Mouse (Mus musculus): ENCODE data around the gene Gm884. TPM values are rescaled to one million over a fixed set of nuclear protein-coding genes. Genes with fewer than 3 reads are reported as not detected.

Gene Gm884
- not detected in 2 replicates for polyA plus RNA-seq (2015; fragmentation: Nextera tagmentation; extraction: Ambion mirVana)

DNA sequence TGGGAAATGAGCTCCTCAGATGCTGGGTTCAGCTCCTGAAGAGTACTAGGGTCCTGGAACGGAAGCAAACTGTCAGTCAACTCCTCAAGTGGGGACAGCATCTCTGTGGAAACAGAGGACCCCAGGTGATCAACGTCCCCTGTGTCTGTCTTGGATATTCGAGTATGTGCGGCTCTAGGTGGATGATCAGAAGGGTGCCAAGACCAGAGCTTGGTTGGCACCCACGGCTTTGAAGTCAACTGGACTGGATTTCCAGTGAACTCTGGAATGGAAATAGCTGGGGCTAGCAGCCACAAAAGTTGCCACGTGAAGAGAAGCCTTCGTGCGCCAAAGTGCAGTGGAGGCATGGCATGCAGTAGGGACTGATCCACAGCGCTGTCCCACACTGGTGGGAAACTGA, at the start of gene Gm884:
Gene Gm884 (minus strand): TSS at position 101 of the 400 bp plus-strand sequence.
- H3K36me3 ChIP-seq, result no peaks in the 10 kb centered on the region
- ATAC-seq (ENCODE audit: insufficient number of reproducible peaks, insufficient read depth, low FRiP score, low TSS enrichment, low read depth), result no peak
- WGBS, result 86% methylated on average over 9 of the region's 9 CpGs

DNA sequence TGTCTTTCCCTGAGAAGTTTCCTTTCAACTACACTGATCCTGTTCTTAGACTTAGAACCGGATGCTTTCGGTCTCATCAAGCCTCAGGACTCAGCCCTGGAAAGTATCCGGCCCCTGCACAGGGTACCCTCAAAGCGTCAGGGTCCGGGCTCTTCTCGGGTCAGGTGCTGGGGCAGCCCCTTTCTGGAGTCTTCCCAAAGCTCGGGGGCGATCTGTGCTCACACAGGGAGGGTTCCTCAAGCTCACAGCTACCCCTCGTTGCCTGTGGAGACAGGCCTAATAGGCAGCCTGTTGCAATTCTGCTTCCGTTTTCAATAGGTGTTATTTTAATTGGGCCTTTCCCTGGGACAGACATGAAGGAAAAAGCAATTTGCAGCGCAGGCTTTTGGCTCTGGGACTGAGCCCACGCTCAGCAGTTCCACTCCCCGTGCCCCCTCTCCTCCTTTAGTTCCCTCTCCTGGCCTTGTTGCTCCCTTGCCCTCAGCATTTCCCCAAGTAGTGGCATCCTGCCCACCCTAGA, 46.0 kb upstream of the Gm884 start:
- peaks cover 18% of the 10 kb centered on the region for H3K4me1 ChIP-seq
- peaks cover 35% of the 10 kb centered on the region for H3K27me3 ChIP-seq
- no peaks in the 10 kb centered on the region for H3K9me3 ChIP-seq
- no peaks in the 10 kb centered on the region for H3K36me3 ChIP-seq
- no peak overlapping the region for H3K27ac ChIP-seq
- no peak overlapping the region for H3K9ac ChIP-seq
- H3K4me2 ChIP-seq, result no peak overlapping the region
- WGBS, result 46% methylated on average over 13 of the region's 13 CpGs
- H3K4me3 ChIP-seq, result no peak overlapping the region
- no peak for ATAC-seq (ENCODE audit: insufficient number of reproducible peaks, insufficient read depth, low FRiP score, low TSS enrichment, low read depth)

More for the DNA sequence above, at the start of gene Gm884:
- no peak within 1 kb of the TSS for H3K4me2 ChIP-seq
- no peak within 1 kb of the TSS for H3K9ac ChIP-seq
- no peaks in the 10 kb centered on the region for H3K4me1 ChIP-seq
- H3K9me3 ChIP-seq, result no peaks in the 10 kb centered on the region
- no peak within 1 kb of the TSS for H3K27ac ChIP-seq
- no peaks in the 10 kb centered on the region for H3K27me3 ChIP-seq
- H3K4me3 ChIP-seq, result no peak within 1 kb of the TSS

DNA sequence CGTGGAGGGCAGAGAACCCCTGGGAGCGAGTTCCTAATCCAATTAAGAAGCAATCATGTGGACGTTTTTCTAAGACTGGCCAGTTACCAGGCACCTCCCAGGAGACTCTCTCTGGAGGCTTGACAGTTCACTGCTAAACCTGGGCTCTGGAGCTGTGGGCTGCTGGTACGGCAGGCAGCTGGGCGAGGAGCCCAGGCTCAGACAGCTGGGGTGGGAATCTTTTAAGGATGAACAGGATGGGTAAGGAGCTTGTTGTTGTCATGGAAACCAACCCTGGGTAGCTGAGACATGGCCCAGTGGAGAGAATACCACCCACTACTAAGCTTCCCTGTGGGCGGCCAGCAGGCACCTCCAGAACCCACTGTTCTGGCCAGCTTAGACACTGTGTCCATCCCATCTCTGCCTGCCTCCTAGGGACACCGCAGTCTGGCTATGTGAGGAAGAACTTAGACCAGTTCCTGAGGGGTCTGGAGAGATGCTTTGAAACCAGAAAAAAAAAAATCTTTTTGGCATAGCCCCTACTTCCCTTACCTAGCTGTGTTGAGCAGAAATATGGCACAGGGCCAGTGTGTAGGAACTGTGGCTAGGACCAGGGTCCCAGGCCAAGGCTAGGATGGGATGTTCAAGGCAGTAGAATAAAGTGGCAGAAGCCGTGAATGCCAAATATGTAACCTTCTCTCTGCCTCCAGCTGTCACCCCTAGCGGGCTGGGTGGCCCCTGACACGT, 45.4 kb upstream of the Gm884 start:
- ATAC-seq (ENCODE audit: insufficient number of reproducible peaks, insufficient read depth, low FRiP score, low TSS enrichment, low read depth), result no peak
- WGBS, result 25% methylated on average over 10 of the region's 10 CpGs
- H3K4me2 ChIP-seq, result no peak overlapping the region
- H3K27ac ChIP-seq, result no peak overlapping the region
- H3K36me3 ChIP-seq, result no peaks in the 10 kb centered on the region
- H3K9me3 ChIP-seq, result no peaks in the 10 kb centered on the region
- H3K4me1 ChIP-seq, result peaks cover 18% of the 10 kb centered on the region
- peaks cover 36% of the 10 kb centered on the region for H3K27me3 ChIP-seq
- no peak overlapping the region for H3K9ac ChIP-seq
- no peak overlapping the region for H3K4me3 ChIP-seq

DNA sequence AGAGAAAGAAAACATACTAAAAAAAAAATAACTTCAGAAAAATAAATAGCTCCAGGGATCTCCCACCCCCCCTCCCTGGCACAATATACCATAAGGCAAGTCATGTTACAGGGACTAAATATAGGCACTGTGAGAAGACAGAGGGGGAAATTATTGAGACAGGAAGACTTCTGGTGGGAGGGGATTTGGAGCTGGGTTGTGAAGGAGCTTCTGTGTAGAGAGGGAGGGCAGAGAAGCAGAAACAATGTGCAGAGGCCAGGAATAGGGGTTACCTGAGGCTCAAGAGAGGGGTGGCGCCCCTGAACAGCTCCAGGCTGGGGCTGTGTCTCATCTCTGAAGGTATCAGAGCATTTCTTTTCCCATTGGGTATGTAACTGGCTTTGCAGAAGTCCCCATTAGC, 44.8 kb upstream of the Gm884 start:
- H3K27me3 ChIP-seq, result peaks cover 36% of the 10 kb centered on the region
- H3K4me2 ChIP-seq, result no peak overlapping the region
- H3K27ac ChIP-seq, result no peak overlapping the region
- WGBS, result 50% methylated on average over 1 of the region's 1 CpGs
- H3K9me3 ChIP-seq, result no peaks in the 10 kb centered on the region
- peaks cover 18% of the 10 kb centered on the region for H3K4me1 ChIP-seq
- no peak overlapping the region for H3K9ac ChIP-seq
- H3K4me3 ChIP-seq, result no peak overlapping the region
- no peak for ATAC-seq (ENCODE audit: insufficient number of reproducible peaks, insufficient read depth, low FRiP score, low TSS enrichment, low read depth)
- no peaks in the 10 kb centered on the region for H3K36me3 ChIP-seq

DNA sequence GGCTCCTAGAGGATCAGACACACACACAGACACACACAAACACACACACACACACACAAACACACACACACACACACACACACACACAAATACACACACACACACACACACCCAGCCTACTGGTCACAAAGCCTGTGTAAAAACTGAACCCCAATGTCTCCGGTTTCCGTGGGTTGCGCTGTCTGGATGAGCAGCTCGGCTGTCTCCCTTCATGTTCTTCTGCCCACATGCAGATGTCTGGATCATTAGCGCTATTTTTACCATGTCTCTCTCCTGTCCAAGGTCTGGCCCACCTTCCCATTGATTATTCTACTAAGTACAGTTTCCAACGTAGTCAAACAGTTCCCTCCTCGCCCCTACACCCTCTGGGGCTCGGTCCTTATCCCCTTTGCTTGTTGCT, 42.2 kb upstream of the Gm884 start:
- H3K4me3 ChIP-seq, result no peak overlapping the region
- H3K9me3 ChIP-seq, result no peaks in the 10 kb centered on the region
- H3K4me1 ChIP-seq, result peaks cover 18% of the 10 kb centered on the region
- no peaks in the 10 kb centered on the region for H3K36me3 ChIP-seq
- H3K4me2 ChIP-seq, result no peak overlapping the region
- no peak overlapping the region for H3K9ac ChIP-seq
- H3K27ac ChIP-seq, result no peak overlapping the region
- WGBS, result 81% methylated on average over 8 of the region's 8 CpGs
- peaks cover 37% of the 10 kb centered on the region for H3K27me3 ChIP-seq
- no peak for ATAC-seq (ENCODE audit: insufficient number of reproducible peaks, insufficient read depth, low FRiP score, low TSS enrichment, low read depth)

DNA sequence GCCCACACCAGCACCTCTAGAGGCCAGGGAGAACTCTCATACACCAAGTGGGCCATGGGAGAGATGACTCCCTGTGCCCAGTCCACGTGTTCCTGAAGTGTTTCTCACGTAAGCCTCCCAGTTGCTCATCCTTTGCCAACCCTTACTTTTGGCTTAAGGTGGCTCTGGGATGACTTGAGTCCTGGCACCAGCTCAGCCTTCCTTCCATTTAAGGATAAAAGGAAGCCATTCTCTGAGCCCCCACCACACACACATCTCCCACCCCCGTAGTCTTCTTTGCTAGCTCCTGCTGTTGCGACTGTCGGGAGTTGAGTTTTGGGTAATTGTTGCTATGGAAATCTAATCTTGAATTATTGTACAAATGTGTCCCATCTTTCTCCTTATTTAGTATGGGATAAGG, 41.6 kb upstream of the Gm884 start:
- Histone ChIP-seq H3K36me3 (no peaks in the 10 kb centered on the region), H3K9ac (no peak overlapping the region), H3K4me3 (no peak overlapping the region), H3K27me3 (peaks cover 41% of the 10 kb centered on the region), H3K27ac (no peak overlapping the region), H3K9me3 (no peaks in the 10 kb centered on the region), H3K4me1 (peaks cover 18% of the 10 kb centered on the region), H3K4me2 (no peak overlapping the region)
- ATAC-seq (ENCODE audit: insufficient number of reproducible peaks, insufficient read depth, low FRiP score, low TSS enrichment, low read depth), result no peak
- WGBS, result 70% methylated on average over 5 of the region's 5 CpGs

DNA sequence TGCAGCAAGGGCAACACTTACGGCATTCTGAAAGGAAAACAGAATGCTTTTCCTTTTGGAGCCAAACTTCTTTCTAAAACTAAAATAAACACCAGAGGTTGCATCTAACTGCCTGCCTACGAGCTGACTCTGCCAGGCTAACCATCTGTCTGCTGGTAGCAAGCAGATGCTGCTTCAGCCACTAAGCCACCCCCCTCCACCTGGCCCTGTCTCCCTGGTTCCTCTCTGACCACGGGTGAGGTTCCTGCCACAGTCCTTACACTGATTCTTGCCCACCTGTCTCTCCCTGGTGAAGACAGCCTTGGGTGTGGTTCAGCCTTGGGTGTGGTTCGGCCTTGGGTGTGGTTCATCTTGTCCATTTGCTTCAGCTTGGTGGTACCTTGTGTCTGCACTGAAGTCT, 40.9 kb upstream of the Gm884 start:
- no peak overlapping the region for H3K27ac ChIP-seq
- no peak overlapping the region for H3K9ac ChIP-seq
- ATAC-seq (ENCODE audit: insufficient number of reproducible peaks, insufficient read depth, low FRiP score, low TSS enrichment, low read depth), result no peak
- peaks cover 18% of the 10 kb centered on the region for H3K4me1 ChIP-seq
- no peak overlapping the region for H3K4me3 ChIP-seq
- 52% methylated on average over 4 of the region's 4 CpGs for WGBS
- H3K9me3 ChIP-seq, result no peaks in the 10 kb centered on the region
- H3K27me3 ChIP-seq, result peaks cover 35% of the 10 kb centered on the region
- no peak overlapping the region for H3K4me2 ChIP-seq
- no peaks in the 10 kb centered on the region for H3K36me3 ChIP-seq

DNA sequence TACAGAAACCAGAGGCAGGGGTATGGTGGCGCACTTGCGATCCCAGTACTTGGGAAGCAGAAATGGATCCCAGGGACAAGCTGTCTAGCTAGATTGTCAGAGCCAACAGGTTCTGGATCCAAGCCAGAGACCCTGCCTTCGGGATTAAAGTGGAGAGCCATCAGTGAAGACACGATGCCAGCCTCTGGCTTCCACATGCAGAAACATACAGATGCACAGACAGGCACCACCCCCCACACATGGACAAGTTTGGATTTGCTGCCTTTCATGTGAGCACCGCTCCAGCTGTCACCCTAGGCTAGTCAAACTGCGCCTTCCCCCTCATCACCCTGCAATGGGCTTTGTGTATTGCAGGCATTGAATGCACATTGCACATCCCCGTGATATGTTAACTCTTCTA, 37.2 kb upstream of the Gm884 start:
- Histone ChIP-seq H3K36me3 (no peaks in the 10 kb centered on the region), H3K9ac (no peak overlapping the region), H3K9me3 (no peaks in the 10 kb centered on the region), H3K27ac (no peak overlapping the region), H3K4me2 (no peak overlapping the region), H3K4me3 (no peak overlapping the region), H3K4me1 (no peaks in the 10 kb centered on the region), H3K27me3 (peaks cover 52% of the 10 kb centered on the region)
- ATAC-seq (ENCODE audit: insufficient number of reproducible peaks, insufficient read depth, low FRiP score, low TSS enrichment, low read depth), result no peak
- WGBS, result 64% methylated on average over 7 of the region's 7 CpGs

DNA sequence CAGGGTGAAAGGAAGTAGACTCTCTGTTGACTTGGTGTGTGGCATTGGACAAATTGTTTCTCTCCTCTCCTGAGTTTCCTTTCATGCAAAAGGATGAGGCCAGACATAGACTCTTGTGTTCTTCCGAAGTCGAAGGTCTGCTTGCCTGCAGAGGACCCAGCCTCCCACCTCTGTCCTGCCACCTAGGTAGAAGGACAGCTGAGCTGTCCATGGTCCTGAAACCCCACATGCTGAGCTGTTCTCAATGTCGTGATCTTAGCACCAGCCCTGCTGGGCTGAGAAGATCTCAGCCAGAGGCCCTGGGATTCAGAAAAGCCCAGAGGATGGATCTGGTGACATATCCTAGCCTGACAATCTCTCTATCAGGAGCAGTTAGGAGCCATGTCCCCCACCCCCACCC, 35.6 kb upstream of the Gm884 start:
- peaks cover 58% of the 10 kb centered on the region for H3K27me3 ChIP-seq
- H3K4me2 ChIP-seq, result no peak overlapping the region
- 10% methylated on average over 3 of the region's 3 CpGs for WGBS
- no peak overlapping the region for H3K9ac ChIP-seq
- H3K4me1 ChIP-seq, result no peaks in the 10 kb centered on the region
- no peak for ATAC-seq (ENCODE audit: insufficient number of reproducible peaks, insufficient read depth, low FRiP score, low TSS enrichment, low read depth)
- no peaks in the 10 kb centered on the region for H3K9me3 ChIP-seq
- no peak overlapping the region for H3K27ac ChIP-seq
- H3K4me3 ChIP-seq, result no peak overlapping the region
- H3K36me3 ChIP-seq, result no peaks in the 10 kb centered on the region

DNA sequence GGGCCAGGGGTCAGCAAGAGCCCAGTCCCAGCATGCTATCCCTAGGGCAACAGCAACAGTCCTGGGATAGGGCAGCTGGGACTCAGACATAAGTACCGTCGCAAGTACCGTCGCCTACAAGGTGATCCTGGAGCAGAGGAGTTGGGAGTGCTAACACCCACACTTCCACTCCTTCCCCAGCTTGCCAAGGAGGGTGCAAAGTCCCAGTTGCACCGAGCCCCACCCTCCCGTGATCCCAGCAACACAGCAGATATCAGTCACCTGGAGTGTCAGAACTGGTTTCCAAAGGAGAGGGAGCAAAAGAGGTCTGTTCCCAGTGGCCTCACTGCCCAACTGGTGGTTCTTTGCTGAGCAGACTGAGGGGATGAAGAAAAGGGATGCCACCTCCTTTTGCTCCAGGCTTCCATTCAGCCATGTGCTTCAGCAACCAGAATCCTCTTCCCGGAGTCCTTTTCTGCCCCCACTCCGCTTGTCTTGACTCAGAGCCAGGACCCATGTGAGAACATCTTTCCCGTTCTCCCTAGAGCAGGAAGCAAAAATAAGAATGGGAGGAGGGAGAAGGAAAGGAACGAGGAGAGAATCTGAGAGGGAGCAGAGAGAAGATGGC, 32.5 kb upstream of the Gm884 start:
- Histone ChIP-seq H3K36me3 (no peaks in the 10 kb centered on the region), H3K4me1 (peaks cover 18% of the 10 kb centered on the region), H3K4me3 (no peak overlapping the region), H3K9me3 (no peaks in the 10 kb centered on the region), H3K4me2 (no peak overlapping the region), H3K9ac (no peak overlapping the region), H3K27me3 (peaks cover 89% of the 10 kb centered on the region), H3K27ac (no peak overlapping the region)
- 73% methylated on average over 10 of the region's 10 CpGs for WGBS
- no peak for ATAC-seq (ENCODE audit: insufficient number of reproducible peaks, insufficient read depth, low FRiP score, low TSS enrichment, low read depth)

DNA sequence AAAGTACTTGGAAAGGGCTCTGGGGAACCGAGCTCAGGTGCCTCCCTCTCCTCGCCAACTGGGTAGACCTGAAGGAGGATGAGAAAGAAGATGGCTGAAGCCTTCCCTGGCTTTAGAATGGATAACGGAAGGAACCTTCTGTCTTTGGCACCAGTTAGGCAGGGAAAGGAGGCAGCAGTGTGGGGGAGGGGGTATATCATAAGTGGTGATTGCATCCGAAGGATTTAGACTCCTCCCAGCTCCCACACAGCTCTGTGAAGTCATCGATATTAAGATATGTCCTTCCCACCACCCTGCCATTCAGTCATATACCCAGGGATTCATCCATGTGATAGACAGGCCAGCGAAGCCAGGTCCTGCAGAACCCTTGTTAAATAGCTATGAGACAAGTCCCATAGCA, 30.5 kb upstream of the Gm884 start:
- no peaks in the 10 kb centered on the region for H3K9me3 ChIP-seq
- H3K4me3 ChIP-seq, result no peak overlapping the region
- H3K36me3 ChIP-seq, result no peaks in the 10 kb centered on the region
- no peak overlapping the region for H3K27ac ChIP-seq
- H3K4me2 ChIP-seq, result no peak overlapping the region
- no peak overlapping the region for H3K9ac ChIP-seq
- H3K4me1 ChIP-seq, result peaks cover 24% of the 10 kb centered on the region
- H3K27me3 ChIP-seq, result peaks cover 100% of the 10 kb centered on the region
- no peak for ATAC-seq (ENCODE audit: insufficient number of reproducible peaks, insufficient read depth, low FRiP score, low TSS enrichment, low read depth)
- WGBS, result 86% methylated on average over 6 of the region's 6 CpGs

DNA sequence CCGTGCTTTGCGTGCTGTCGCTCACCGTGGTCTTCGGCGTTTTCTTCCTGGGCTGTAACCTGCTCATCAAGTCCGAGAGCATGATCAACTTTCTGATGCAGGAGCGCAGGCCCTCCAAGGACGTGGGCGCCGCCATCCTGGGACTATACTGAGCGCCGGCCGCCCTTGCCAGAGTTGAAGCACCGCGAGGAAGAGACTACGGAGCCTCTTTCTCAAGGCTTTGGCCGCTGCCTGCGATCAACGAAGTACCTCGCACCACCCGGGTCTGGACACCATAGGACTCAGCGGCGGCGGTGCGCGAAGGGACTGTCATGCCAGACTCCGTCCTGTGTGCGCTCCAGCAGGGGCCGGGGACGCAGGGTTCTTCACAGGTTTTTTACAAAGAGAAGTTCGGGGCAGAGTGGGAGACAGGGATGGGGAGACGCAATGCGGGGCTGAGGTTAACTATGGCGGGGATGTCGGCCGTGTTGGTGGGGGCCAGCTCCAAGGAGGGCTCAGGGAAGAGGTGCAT, 29.1 kb upstream of the Gm884 start:
- Histone ChIP-seq H3K27me3 (peaks cover 97% of the 10 kb centered on the region), H3K9me3 (no peaks in the 10 kb centered on the region), H3K4me1 (peaks cover 24% of the 10 kb centered on the region), H3K9ac (peak overlapping the region; percentile 63; the same call in 1 of the 2 replicates), H3K27ac (no peak overlapping the region), H3K4me3 (peak overlapping the region; percentile 47), H3K4me2 (peak overlapping the region; percentile 82), H3K36me3 (no peaks in the 10 kb centered on the region)
- under 1% methylated on average over 37 of the region's 37 CpGs for WGBS
- no peak for ATAC-seq (ENCODE audit: insufficient number of reproducible peaks, insufficient read depth, low FRiP score, low TSS enrichment, low read depth)
